In genomic region chr1:89137086-89137816, GRCm38 (mm10) we compare ENCODE assay signal across 10 mouse cellular contexts.
DNase-seq lines count a peak whose midpoint lies in the region.
"Had no signal": no experiment of that assay in that cellular context is flagged by ENCODE, and none has a peak within 500 bp of the region (broad histone marks: within the 10 kb centered on the region; RNA-seq: fewer than 3 reads in every experiment).

No protein-coding gene starts in this region.

- H3K4me3 ChIP-seq in limb, embryonic 10.5 days = no peak overlapping the region

- WGBS in limb, embryonic 10.5 days = 82% methylated on average over 13 of the region's 13 CpGs

- H3K27me3 ChIP-seq in limb, embryonic 10.5 days (ENCODE audit: low read depth, poor library complexity, severe bottlenecking) = no peaks in the 10 kb centered on the region

- peak; percentile 32 to 64 for DNase-seq in frontal cortex, postnatal 10 days (ENCODE audit: low spot score in 2 of 2)
- DNase-seq in frontal cortex, adult 2 months (ENCODE audit: extremely low spot score in 1 of 2, low spot score in 1 of 2) = no peak
- DNase-seq in layer of hippocampus, adult 8-10 months (ENCODE audit: low spot score in 2 of 2) = peak; percentile 11 to 20
- no peak for DNase-seq in layer of hippocampus, adult 9-10 months (ENCODE audit: low spot score)
- peak; percentile 54 for DNase-seq in brain, adult 2 months (ENCODE audit: low read depth, low spot score)
- DNase-seq in limb, embryonic 10.5 days (ENCODE audit: low spot score) = no peak
- no peak for DNase-seq in adrenal gland, postnatal 36 days
- DNase-seq: gastrocnemius, postnatal 10 days; lung, adult 2 months; thymus, postnatal 4 days had no signal

- peaks cover 32% of the 10 kb centered on the region for H3K4me1 ChIP-seq in limb, embryonic 10.5 days

- H3K27ac ChIP-seq in limb, embryonic 10.5 days = peak overlapping the region; percentile 62

- H3K36me3 ChIP-seq in limb, embryonic 10.5 days = peaks cover 52% of the 10 kb centered on the region

- H3K9me3 ChIP-seq in limb, embryonic 10.5 days (replicated peaks) = no peaks in the 10 kb centered on the region

Comparison
In these comparisons a context has a peak if more than half of its experiments do, and no peak if none do; other contexts are left out.
1. DNase-seq: peak in frontal cortex, postnatal 10 days (2 of 2), layer of hippocampus, adult 8-10 months (2 of 2) and brain, adult 2 months (single experiment); none in frontal cortex, adult 2 months (0 of 2), layer of hippocampus, adult 9-10 months (single experiment), limb, embryonic 10.5 days (single experiment) and adrenal gland, postnatal 36 days (0 of 2).